Mouse (Mus musculus) spleen, embryonic (tissue): ENCODE data around the gene Med12l.

Experiments
- CTCF ChIA-PET: fragments of 350-600 bp; sonication (Branson Sonifier 250); formaldehyde crosslinking; loops from one replicate; lab custom pipeline; 2022; lab: Charles Lee

The Med12l gene

DNA sequence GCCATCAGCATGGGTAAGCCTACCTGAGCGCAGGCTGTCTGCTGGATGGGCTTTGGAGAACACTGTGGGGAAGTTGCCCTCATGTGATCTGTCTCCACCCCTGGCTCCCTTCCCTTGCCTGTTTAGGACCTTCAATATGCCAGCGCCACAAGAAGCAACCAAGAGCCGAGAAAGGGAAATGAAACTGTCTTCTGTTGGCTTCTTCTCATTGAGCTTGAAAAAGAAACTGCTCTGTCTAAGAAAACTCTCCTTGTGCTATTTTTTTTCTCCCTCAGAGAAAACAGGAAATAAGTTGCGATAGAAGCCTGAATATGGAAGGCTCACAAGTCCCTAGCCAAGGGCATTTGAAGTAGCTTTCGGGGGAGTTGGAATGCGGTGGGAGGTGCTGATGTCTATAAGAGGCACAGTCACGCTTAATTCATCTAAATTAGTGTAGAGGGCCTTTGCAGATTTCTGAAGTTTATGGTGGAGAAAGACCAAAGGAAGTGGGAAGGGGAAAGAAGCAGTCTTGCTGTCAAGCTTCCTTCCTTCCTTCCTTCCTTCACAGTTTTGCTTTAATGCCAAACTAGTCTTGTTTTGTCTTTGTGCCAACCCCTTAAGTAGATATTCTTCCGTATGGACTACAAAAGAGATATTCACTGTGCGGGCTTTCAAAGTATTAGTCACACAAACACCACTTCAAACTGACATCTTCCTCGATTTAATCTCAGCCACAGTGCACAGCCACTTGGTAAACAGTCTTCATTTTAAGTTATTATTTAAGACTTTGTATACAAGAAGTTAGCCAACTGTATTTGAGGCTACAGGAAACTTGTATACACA, 223.3 kb downstream of the Med12l start:
- CTCF ChIA-PET: interaction anchor here (1.0 kb wide), 1 partner anchor 65 kb away, joined by 3 read pairs; no protein-coding TSS in a partner anchor

DNA sequence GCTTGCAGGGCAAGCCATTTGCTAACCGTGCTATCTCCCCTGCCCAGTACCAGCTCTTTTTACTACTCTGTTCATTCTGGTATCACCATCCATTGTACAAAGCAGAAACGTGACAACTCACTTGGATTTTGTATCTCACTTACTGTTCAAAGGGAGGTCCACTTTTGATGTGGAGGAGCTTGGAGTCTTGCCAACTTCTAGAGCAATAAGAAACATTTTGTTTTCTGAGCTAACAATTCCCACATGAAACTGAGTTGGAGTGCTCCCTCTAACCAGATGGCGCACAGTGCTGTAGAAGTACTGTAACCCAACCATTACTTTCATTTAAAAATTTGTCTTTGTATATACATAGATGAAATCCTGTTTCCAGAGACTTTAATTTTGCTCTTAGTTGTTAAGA, 225.3 kb downstream of the Med12l start:
- CTCF ChIA-PET: interaction anchor here (0.6 kb wide), 1 partner anchor 20 kb away, joined by 5 read pairs; no protein-coding TSS in a partner anchor

DNA sequence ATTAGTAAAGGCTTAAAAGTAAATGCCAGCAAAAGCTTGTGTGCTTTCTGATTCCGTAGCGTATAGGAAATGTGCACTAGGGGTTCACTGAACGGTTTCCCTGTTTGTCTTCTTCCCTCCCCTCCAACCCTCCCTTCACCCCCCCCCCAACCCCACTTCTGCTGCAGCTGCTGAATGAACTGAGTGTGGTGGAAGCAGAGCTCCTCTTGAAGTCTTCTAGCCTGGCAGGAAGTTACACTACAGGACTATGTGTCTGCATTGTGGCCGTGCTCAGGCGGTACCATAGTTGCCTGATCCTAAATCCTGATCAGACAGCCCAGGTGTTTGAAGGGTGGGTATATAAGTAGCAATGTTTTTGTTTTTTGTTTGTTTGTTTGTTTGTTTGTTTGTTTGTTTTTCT, 229.3 kb downstream of the Med12l start:
- CTCF ChIA-PET: no interaction called here

DNA sequence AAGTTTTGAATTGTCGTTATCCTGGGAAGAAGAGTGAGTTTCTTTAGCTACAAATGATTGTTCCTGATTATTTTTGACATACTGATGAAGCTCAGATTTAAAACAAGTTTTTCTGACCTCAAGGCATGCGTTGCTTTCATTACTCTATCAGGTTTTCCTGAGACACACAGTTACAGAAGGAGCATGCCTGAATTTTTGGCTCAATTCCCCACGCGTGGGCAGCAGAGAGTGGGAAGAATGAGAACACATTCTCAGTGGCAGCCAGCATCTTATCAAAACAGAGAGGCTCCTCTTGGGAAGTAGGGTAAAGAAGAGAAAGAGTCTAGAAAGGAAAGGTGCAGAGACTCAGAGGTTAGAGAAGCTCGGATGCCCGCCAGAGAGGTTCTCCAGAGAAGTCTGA, 237.8 kb downstream of the Med12l start:
- CTCF ChIA-PET: no interaction called here

DNA sequence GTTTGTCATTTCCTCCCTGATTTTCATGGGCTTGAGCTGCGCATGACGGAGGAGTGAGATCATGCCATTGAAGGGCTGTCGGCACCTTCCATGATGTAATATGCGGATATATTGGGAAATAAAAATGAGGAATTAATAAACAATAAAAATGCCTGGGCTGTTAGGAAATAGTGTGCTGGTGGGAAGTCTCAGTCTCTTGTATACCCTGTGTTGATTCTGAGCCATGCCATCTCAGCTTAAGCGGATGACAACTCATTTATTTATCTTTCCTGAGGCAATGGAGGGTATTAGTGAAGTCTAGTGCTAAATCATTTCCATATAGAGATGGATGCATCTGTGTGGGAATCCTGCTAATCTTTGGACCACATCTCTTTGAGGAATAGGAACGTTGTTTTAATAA, 242.4 kb downstream of the Med12l start:
- CTCF ChIA-PET: no interaction called here

DNA sequence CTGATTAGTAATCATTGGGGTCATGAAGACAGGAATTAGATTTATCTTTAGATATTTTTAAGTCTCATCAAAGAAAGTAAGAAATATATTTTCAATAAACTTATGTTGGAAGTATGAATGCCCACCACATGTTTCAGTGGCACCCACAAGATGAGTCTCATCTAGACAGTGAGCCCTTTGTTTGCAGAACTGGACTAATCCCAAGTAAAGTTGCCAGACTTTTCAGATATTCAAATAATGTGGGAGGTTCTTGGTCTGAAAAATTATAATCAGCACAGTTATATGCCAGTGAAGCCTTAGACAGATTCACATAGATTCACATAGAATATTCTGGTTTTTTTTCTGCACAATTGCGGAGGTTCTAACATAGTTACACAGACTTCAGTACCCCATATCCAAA, 244.8 kb downstream of the Med12l start:
- CTCF ChIA-PET: no interaction called here

DNA sequence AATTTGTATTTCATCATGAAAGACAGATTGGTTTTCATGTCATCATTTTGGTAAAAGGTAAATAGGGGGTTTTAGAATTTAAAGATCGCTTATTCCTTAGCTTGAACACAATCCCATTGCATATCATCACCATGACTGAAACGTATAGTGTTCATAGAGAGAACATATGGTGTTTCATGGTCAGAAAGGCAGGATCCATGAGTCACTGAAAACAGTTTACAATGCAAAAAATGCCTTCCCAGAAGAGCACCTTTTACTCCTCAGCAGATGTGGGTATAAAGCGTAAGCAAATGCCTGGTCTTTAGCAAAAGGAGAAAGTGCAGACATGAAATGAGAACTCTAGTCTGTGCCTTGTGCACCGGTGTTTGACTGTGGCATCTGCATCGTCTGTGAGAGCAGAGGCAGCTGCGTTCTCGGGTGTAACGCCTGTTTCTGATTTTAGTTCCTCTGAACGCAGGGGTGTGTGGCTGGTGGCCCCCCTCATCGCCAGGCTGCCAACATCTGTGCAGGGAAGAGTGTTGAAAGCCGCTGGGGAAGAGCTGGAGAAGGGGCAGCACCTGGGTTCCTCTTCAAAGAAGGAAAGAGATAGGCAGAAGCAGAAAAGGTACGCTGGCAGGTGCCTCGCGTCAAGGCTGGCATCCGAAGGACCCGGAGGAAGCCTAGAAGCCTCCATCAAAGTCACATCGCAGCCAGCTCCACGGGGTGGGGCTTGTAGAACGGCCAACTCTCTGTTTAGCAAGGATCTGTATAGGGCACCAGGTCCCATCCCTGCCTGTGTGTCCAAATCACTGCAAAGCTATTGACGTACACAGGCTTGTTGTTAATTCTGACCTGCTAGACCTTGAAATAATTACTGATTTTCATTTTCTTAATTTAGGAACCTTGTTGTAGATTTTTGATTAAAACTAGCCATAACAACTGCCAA, 252.4 kb downstream of the Med12l start:
- CTCF ChIA-PET: interaction anchor here (0.6 kb wide), 2 partner anchors 17 to 472 kb away, joined by 3 to 7 read pairs; no protein-coding TSS in a partner anchor

DNA sequence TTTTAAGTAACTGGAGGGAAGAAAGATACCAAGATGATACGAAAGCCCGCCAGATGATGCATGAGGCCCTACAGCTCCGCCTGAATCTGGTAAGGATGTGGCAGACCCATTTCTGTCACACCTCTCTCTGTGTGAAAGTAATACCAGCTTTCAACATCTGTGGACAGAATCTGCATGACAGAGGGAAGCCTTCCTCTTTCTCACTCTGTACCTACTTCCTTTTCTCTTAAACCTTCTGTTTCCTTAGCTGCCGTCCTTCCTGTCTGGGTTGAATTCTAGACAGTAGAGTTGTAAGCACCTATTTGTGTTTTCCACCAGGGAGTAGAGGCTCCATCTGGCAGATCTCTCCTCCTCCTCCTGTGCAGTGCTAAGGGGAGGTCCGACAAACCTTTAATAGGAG, 255.1 kb downstream of the Med12l start:
- CTCF ChIA-PET: interaction anchor here (0.6 kb wide), 1 partner anchor 852 kb away, joined by 3 read pairs; no protein-coding TSS in a partner anchor

DNA sequence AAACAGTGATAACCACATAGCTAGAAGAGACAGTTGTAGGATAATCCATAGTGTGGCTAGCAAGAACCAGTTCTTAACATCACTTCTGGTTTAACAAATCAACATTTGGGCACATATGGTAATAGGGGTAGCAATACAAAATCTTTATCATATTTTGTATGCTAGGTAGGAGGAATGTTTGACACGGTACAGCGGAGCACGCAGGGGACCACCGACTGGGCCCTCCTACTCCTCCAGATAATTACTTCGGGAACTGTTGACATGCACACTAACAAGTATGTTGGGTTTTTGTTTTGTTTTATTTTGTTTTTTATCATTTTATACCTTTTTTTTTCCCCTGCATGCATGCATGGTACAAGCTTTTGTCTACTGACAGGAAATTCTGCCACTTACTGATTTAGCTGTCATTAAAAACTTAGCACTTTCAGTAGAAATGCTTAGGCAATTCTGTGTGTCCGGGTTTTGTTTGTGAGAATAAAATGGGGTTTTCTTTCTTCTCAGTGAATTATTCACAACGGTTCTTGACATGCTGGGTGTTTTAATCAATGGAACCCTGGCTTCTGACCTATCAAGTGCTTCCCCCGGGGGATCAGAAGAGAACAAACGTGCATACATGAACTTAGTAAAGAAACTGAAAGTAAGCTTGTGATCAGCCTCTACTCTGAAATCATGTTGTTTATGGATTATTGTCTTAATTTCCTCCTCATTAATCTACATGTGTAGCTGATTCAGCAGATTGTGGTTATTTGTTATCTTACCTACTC, 256.3 kb downstream of the Med12l start:
- CTCF ChIA-PET: interaction anchor here (0.5 kb wide), 1 partner anchor 199 kb away, joined by 7 read pairs; no protein-coding TSS in a partner anchor

DNA sequence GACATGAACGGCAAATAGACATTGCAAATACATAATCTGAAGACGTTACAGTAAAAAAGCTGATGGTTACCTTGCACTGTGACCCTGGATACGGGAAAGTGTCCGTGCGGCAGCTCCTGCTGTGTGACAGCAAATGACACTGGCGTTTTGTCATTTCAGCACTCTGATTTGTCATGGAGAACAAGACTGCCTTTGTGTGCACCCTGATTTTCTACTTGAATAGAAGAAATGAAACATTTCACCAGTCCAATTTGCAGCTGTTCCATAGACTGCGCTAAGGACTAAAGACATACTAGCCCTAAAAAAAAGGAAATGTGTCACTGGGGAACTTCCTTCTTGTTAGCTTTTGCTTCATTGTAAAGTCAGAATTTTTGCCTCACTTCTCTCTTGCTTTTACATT, 257.1 kb downstream of the Med12l start, which contains the start of gene P2ry12:
Gene P2ry12, minus strand, starts transcription at position 168 of the 400 bp plus-strand sequence.
- CTCF ChIA-PET: no interaction called here

DNA sequence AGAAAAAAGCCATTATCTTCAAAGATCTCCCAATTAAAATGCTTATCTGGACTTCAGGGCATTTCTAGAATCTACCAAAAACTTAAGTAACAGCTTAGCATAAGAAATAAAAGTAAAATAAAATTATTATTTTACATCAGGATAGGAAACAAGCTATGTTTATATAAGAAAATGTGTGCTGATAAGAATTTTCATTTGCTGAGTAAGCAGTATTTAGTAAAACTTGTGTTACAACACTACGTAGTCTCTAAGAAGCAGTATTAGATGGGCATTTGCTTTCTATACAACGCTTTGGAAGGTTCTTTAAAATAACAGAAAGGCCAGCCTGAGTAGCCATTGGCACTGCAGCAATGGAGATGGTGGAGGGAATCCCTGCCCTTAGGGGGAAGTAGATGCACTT, 257.8 kb downstream of the Med12l start:
- CTCF ChIA-PET: no interaction called here

DNA sequence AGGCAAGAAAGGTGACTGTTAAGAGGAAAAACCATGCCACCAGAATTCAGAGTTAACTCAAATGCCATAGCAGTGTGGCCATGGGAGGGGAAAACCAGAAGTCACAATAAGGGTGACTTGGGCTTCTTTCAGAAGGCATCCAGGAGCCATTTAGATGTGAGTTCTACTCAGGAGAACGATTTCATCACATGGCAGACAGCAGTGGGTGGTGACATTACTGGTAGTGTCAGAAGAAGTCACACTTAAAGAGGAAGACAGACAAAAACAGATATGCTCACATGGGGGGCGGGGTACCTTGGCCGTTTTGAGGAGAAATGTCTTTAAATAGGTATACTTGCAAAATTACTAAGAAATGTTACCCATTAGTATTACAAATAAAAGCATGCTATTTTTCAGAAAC, 258.4 kb downstream of the Med12l start:
- CTCF ChIA-PET: no interaction called here

DNA sequence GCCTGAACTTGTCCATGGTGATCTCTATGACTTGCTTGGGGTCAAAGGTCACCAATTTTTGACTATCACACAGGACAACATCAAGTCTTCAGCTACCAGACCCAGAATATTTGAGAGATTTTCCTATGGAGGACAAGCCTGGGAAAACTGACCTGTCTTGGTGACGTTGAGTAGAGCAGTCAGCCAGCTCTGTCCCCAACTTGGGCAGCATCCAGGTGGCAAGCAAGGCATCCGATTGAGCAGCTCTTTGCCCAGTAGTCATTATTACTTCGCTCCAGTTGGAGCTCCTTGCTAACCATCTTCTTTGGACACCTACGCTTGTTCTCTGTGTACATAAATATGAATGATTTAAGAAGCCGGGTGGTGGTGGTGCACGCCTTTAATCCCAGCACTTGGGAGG, 265.2 kb downstream of the Med12l start:
- CTCF ChIA-PET: interaction anchor here (0.8 kb wide), 1 partner anchor 18 kb away, joined by 3 read pairs; no protein-coding TSS in a partner anchor

DNA sequence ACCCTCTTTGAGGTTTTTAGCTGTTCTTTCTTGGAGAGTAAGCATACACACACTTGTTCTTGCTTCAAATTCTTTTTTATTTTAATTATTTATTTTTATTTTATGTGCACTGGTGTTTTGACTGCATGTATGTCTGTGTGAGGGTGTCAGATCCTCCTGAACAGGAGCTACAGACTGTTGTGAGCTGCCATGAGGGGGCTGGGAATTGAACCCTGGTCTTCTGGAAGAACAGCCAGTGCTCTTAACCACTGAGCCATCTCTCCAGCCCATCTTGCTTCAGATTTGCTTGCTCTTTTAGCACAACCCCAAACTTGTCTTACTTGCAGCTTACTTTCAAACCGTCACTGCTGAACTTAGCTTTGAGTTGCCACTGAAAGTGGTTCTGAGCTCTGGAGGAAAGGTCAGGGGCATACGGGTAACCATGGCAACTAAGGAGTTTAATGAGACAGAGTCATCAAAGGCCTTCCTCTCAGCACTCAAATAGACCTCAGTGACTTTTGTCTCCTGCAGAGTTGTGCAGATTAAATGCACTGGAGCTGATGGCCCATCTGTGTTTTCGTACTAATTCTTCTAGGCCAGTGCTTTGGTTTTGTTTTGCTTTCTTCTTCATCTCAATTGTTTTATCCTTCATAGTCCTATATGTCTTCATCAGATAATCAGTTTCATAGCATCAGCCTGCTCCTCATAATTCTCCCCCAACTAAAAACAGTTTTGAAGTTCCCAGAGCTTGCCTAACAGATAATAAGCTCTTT, 272.1 kb downstream of the Med12l start:
- CTCF ChIA-PET: no interaction called here

DNA sequence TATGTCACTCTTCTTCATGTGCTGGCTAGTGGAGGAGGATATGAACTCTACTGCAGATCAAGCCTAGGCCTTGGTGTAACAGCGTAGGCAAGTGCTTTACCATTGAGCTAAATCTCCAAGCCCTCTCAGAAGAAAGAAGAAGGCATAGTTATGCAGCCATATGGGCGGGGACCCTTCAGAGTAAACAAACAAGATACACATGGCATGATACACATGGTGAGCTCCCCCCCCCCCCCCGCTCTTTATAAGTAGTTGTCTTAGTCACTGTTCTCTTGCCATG, 272.6 kb downstream of the Med12l start:
- CTCF ChIA-PET: no interaction called here

DNA sequence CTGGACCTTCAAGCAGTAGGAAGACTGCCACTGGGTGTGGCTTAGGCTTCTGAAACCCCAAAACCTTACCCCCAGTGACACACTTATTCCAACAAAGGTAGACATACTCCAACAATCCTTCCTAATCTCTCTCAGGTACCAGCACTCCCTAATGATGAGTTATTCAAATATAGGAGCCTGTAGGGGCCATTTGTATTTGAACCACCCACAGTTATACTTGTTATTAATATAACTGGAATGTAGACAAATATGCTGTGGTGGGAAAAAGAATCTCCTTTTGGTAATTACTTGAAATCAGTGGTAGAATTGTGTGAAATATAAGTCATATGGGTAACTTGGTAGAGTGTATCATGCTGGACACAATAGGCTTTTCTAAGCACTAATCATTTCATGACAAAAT, 273.0 kb downstream of the Med12l start:
- CTCF ChIA-PET: no interaction called here

DNA sequence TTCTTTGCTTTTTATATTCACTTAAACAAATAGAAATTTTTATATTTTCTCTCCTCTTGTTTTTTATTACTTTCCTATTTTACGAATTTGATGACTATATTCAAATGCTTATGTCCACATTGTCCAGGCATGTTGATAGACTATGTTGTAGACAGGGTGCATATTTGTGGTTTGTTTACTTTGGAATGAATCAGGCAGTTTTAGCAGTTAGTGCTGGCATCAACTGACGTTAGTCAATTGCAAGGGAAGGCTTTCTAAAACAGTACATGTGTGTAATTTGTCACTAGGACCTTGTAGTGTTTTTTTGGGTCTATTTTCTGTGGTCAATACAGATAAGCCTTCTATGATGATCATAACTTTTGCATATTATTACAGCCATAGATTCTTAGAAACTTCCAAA, 284.9 kb downstream of the Med12l start:
- CTCF ChIA-PET: interaction anchor here (0.6 kb wide), 1 partner anchor 227 kb away, joined by 5 read pairs; no protein-coding TSS in a partner anchor

DNA sequence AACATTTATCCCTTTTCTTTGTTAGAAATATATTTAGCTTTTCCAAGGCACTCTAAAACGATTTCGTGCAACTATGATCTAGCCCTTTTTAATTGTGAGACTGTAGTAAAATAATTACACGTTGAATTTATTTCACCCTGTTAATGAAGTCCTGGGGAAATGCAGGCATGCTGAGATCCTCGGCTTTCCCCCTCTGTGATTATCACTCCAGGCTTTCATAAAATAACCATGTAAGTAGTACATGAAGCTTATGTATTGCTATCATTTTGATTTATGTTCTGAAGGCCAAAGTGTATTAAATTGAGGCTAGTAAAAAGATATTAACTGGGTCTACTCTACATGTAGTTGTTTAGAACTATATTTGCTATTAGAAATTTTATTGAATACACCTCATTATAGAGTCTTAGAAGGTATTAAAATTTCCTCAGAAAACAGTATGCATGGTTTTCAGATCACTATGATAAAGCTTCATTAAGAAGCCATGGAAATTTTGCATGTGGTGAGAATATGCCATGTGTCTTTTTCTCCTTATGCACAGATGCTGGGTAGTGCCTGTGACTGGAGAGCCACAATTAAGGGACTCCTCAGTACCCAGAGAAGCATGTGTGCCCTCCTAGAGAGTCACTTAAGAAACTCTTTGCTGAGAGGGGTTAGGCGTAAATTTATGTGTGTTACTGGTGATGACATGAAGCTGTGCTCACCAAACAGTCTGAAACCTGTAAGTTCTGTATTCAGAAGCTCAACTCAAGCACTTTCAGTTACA, 288.0 kb downstream of the Med12l start:
- CTCF ChIA-PET: interaction anchor here (1.2 kb wide), 1 partner anchor 65 kb away, joined by 3 read pairs; no protein-coding TSS in a partner anchor

DNA sequence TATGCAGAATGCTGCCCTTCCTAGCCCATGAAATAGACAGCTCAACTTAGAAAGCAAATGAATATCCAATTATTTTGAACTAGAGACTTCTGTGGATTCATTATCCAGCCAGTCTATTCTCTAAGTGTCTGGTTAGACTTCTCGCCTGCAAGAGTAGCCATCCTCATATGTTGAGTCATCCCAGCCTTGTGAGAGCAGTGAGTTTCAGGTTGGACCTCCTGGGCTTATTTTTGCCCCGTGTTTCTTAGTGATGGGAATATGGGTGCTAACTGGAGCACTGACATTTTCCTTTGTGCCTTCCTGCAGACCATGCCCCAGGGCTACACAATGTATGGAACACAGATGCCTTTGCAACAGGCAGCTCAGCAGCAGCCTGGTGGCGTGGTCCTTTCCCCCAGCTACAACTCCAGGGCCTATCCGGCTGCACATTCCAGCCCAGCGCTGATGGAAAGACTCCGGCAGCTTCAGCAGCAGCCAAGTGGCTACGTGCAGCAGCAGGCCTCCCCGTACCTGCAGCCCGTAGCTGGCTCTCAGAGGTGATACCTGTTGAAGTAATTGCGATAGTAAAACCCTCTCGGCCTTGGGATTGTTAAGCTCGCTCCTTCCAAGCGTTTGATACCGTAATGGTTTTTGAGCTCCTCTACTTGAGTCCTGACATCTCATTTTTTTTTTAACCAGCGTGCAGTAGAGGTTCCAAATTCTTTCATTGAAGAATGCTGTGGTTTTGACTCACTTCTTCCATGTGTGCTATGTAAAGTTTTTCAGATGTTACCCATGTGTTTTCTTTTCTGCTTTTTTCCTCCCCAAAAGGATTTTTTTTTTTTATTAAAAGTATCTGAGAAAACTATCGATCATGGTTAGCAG, 290.3 kb downstream of the Med12l start:
- CTCF ChIA-PET: interaction anchor here (0.7 kb wide), 1 partner anchor 52 kb away, joined by 3 read pairs; no protein-coding TSS in a partner anchor
